ENCODE assay signal across 9 mouse cellular contexts in genomic region chrX:36183625-36184024, GRCm38 (mm10). TPM values are rescaled to one million over a fixed set of nuclear protein-coding genes. Genes with fewer than 3 reads are reported as not detected.
DNase-seq lines count a peak whose midpoint lies in the region; ATAC-seq and TF ChIP-seq lines count a peak whose summit lies in the region.
"Had no signal": no experiment of that assay in that cellular context is flagged by ENCODE, and none has a peak within 500 bp of the region (broad histone marks: within the 10 kb centered on the region; RNA-seq: fewer than 3 reads in every experiment).

No protein-coding gene starts in this region.

- TF ChIP-seq CTCF in kidney, postnatal 0 days (IDR thresholded peaks at IDR 0.05; ENCODE audit: low read depth), result peak; percentile 77

- no peaks in the 10 kb centered on the region for H3K9me3 ChIP-seq in kidney, postnatal 0 days (replicated peaks; ENCODE audit: low read length)
- H3K9me3 ChIP-seq: lung, embryonic 15.5 days had no signal

- peak; percentile 26 to 34 for DNase-seq in layer of hippocampus, postnatal 14 days (ENCODE audit: low spot score in 2 of 2)
- no peak for DNase-seq in layer of hippocampus, adult 9-11 months
- DNase-seq in CD4-positive, CD25-positive, alpha-beta regulatory T cell, adult 2 months (ENCODE audit: low read depth, low spot score), result peak; percentile 71
- DNase-seq in MEL-GATA-1-ER (ENCODE audit: extremely low read depth, low read depth), result peak; percentile 6
- DNase-seq in embryo, embryonic 10.5 days (ENCODE audit: low spot score), result peak; percentile 67
- peak; percentile 72 for DNase-seq in kidney, postnatal 0 days (ENCODE audit: low spot score)
- peak; percentile 54 for DNase-seq in retina, postnatal 1 day
- DNase-seq in frontal cortex, postnatal 14 days (ENCODE audit: low spot score in 2 of 2), result no peak

- H3K9ac ChIP-seq in kidney, postnatal 0 days (ENCODE audit: low read depth, low read length), result no peak overlapping the region
- H3K9ac ChIP-seq: lung, embryonic 15.5 days had no signal

- H3K4me1 ChIP-seq in kidney, postnatal 0 days (replicated peaks; ENCODE audit: insufficient read depth, low read length), result no peaks in the 10 kb centered on the region
- H3K4me1 ChIP-seq: lung, embryonic 15.5 days had no signal

- no peak overlapping the region for H3K4me2 ChIP-seq in kidney, postnatal 0 days (ENCODE audit: low read length)
- H3K4me2 ChIP-seq: lung, embryonic 15.5 days had no signal

- no peak for ATAC-seq in kidney, postnatal 0 days (replicated peaks; ENCODE audit: low FRiP score, low read depth)

- H3K27ac ChIP-seq in kidney, postnatal 0 days, result no peak overlapping the region
- H3K27ac ChIP-seq: lung, embryonic 15.5 days had no signal

- no peaks in the 10 kb centered on the region for H3K36me3 ChIP-seq in kidney, postnatal 0 days (ENCODE audit: insufficient read depth, low read length)
- H3K36me3 ChIP-seq: lung, embryonic 15.5 days had no signal

- H3K27me3 ChIP-seq in kidney, postnatal 0 days (ENCODE audit: insufficient read depth, low read length), result no peaks in the 10 kb centered on the region
- H3K27me3 ChIP-seq: lung, embryonic 15.5 days had no signal

- H3K4me3 ChIP-seq in kidney, postnatal 0 days (replicated peaks; ENCODE audit: low read depth, low read length), result no peak overlapping the region
- H3K4me3 ChIP-seq: lung, embryonic 15.5 days had no signal

RNA-seq across cellular contexts. Expression of gene Zcchc12, which starts 12.1 kb away (rescaled TPM):
- total RNA-seq in layer of hippocampus, postnatal 14 days (2021), result 10 to 100 TPM; 42.7 to 43.7 TPM
- polyA plus RNA-seq in kidney, postnatal 0 days (2015; fragmentation: Nextera tagmentation; extraction: Ambion mirVana), result 4.2 and 5.2 TPM in 2 replicates

Comparison
In these comparisons a context has a peak if more than half of its experiments do, and no peak if none do; other contexts are left out.
1. DNase-seq: peak in layer of hippocampus, postnatal 14 days (2 of 2), CD4-positive, CD25-positive, alpha-beta regulatory T cell, adult 2 months (single experiment), MEL-GATA-1-ER (single experiment), embryo, embryonic 10.5 days (single experiment), kidney, postnatal 0 days (single experiment) and retina, postnatal 1 day (single experiment); none in layer of hippocampus, adult 9-11 months (single experiment) and frontal cortex, postnatal 14 days (0 of 2).